Mouse (Mus musculus): ENCODE measurements around the gene Stra8.

Stra8 gene

GRCm38 (mm10) chr6:34943499-34943898 is 23.5 kb downstream of the Stra8 start:
- no peak for DNase-seq

- no peak for DNase-seq
Observed at GRCm38 (mm10) chr6:34946486-34947079, 26.6 kb downstream of the Stra8 start.

GRCm38 (mm10) chr6:34948461-34948860 is 28.5 kb downstream of the Stra8 start:
- no peak for DNase-seq

GRCm38 (mm10) chr6:34951518-34951917 is 31.6 kb downstream of the Stra8 start:
- no peak for DNase-seq

GRCm38 (mm10) chr6:34951956-34952667 is 32.1 kb downstream of the Stra8 start:
- no peak for DNase-seq

- DNase-seq = no peak
Observed at GRCm38 (mm10) chr6:34954926-34955861, 35.2 kb downstream of the Stra8 start.

GRCm38 (mm10) chr6:34955862-34956241 is 35.9 kb downstream of the Stra8 start:
- no peak for DNase-seq

- DNase-seq = no peak
Observed at GRCm38 (mm10) chr6:34959131-34959530, 39.2 kb downstream of the Stra8 start.

GRCm38 (mm10) chr6:34964550-34964949 is 44.6 kb downstream of the Stra8 start:
- no peak for DNase-seq

GRCm38 (mm10) chr6:34965819-34966539 is 46.0 kb downstream of the Stra8 start:
- no peak for DNase-seq

GRCm38 (mm10) chr6:34971181-34971580 is 51.2 kb downstream of the Stra8 start:
- no peak for DNase-seq

- no peak for DNase-seq
Observed at GRCm38 (mm10) chr6:34979291-34979690, 59.3 kb downstream of the Stra8 start.

- no peak for DNase-seq
Observed at GRCm38 (mm10) chr6:34980661-34981060, 60.7 kb downstream of the Stra8 start.

- DNase-seq = no peak
Observed at GRCm38 (mm10) chr6:34987085-34987645, 67.2 kb downstream of the Stra8 start.

GRCm38 (mm10) chr6:34988081-34988761 is 68.3 kb downstream of the Stra8 start, which contains the start of gene Slc23a4:
Gene Slc23a4, minus strand, starts transcription at chr6:34988404.
- DNase-seq = no peak
